Mouse (Mus musculus) ES-E14 (cell line): ENCODE data around the gene Gm128. TPM values are rescaled to one million over a fixed set of nuclear protein-coding genes. Genes with fewer than 3 reads are reported as not detected.

Source experiments
- DNase-seq: peaks from one replicate; pipeline ENCODE4 v3.0.0-alpha.2; 2013; ENCODE audit warnings: low read depth, low spot score
- H3K27ac ChIP-seq: 2 replicates; pipeline ENCODE4 v1.5.1; 2012; ENCODE audit warnings: low read depth, mild to moderate bottlenecking, low read length, moderate library complexity, mixed read lengths; ENCODE audit not compliant: poor library complexity, insufficient read depth, severe bottlenecking
- H3K36me3 ChIP-seq: 2 replicates; pipeline ENCODE4 v1.6.1; 2012; ENCODE audit warnings: mild to moderate bottlenecking, low read length, moderate library complexity, mixed read lengths; ENCODE audit not compliant: control insufficient read depth, poor library complexity, insufficient read depth, severe bottlenecking
- H3K4me1 ChIP-seq, 2 experiments: fragments of 150-350 bp in 1 of 2; sonication (generic) in 1 of 2; 2 replicates each; pipeline ENCODE4 v1.6.1; 2012; ENCODE audit warnings: low read length in 2 of 2, mild to moderate bottlenecking in 1 of 2, mixed read lengths in 1 of 2; ENCODE audit not compliant: control insufficient read depth in 2 of 2, insufficient read depth in 2 of 2, poor library complexity in 1 of 2
- H3K4me3 ChIP-seq, 2 experiments: fragments of 150-350 bp in 1 of 2; sonication (generic) in 1 of 2; 2 replicates each; pipeline ENCODE4 v1.5.1; 2012; ENCODE audit warnings: low read length in 2 of 2, low read depth in 1 of 2, mild to moderate bottlenecking in 1 of 2, mixed read lengths in 1 of 2; ENCODE audit not compliant: insufficient read depth in 1 of 2, poor library complexity in 1 of 2, severe bottlenecking in 1 of 2
- H3K9ac ChIP-seq: 2 replicates; pipeline ENCODE4 v1.6.1; 2012; ENCODE audit warnings: low read depth, mild to moderate bottlenecking, low read length, mixed read lengths; ENCODE audit not compliant: poor library complexity, insufficient read depth, severe bottlenecking
- H3K9me3 ChIP-seq: fragments of 150-350 bp; sonication (generic); 2 replicates; pipeline ENCODE4 v1.6.1; 2012; ENCODE audit warnings: low read depth, mild to moderate bottlenecking, low read length; ENCODE audit not compliant: control insufficient read depth, insufficient read depth
- CHD2 ChIP-seq: IDR thresholded peaks from 2 replicates; pipeline ENCODE4 v1.6.1; 2014; ENCODE audit warnings: mild to moderate bottlenecking, low read depth, low read length, inconsistent platforms
- HCFC1 ChIP-seq: IDR thresholded peaks from 2 replicates; pipeline ENCODE4 v1.6.1; 2012; ENCODE audit warnings: low read length, inconsistent platforms, borderline replicate concordance; ENCODE audit not compliant: insufficient read depth
- MAFK ChIP-seq: IDR thresholded peaks from 2 replicates; pipeline ENCODE4 v1.6.1; 2014; ENCODE audit warnings: mild to moderate bottlenecking, low read depth, low read length, inconsistent platforms; ENCODE audit not compliant: insufficient read depth
- ZC3H11A ChIP-seq: IDR thresholded peaks from 2 replicates; pipeline ENCODE4 v1.6.1; 2012; ENCODE audit warnings: low read depth, mild to moderate bottlenecking, inconsistent platforms, low read length, borderline replicate concordance
- ZNF384 ChIP-seq: IDR thresholded peaks from 2 replicates; pipeline ENCODE4 v1.6.1; 2012; ENCODE audit warnings: low read depth, low read length, inconsistent platforms
- in situ Hi-C, 2 experiments: fragments of 600-800 bp; cut with MboI; formaldehyde crosslinking; loops; one replicate each; pipeline ENCODE4 v1.15.1; 2025; ENCODE audit warnings: low sequenced_read_pairs in 2 of 2, inconsistent platforms in 1 of 2; ENCODE audit not compliant: unreplicated experiment in 2 of 2
- total RNA-seq: library from RNA; depleted of rRNA; stranded (reverse); fragments of 300-350 nt; gene quantifications from 2 replicates; pipeline ENCODE4 v1.2.3, GENCODE M21; 2012

The Gm128 gene
- total RNA-seq, 1 experiment, result 2.0 TPM

- peaks cover 17% of the 10 kb centered on the region for H3K36me3 ChIP-seq
- TF ChIP-seq HCFC1, result no peak
- no peak for TF ChIP-seq ZC3H11A
- TF ChIP-seq CHD2, result no peak
- TF ChIP-seq MAFK, result no peak
- no peak for TF ChIP-seq ZNF384
Measured at GRCm38 (mm10) chr3:95223041-95223440, 18.4 kb downstream of the Gm128 start.

GRCm38 (mm10) chr3:95218466-95219137 is 22.8 kb downstream of the Gm128 start:
- Histone ChIP-seq H3K4me1 (peaks cover 0 to 3% of the 10 kb centered on the region in 2 experiments; a peak in 2 of 4 replicates), H3K4me3 (peak overlapping the region; percentile 84 to 99), H3K9ac (peak overlapping the region; percentile 100), H3K9me3 (no peaks in the 10 kb centered on the region), H3K27ac (peak overlapping the region; percentile 99; the same call in 1 of the 2 replicates), H3K36me3 (peaks cover 27% of the 10 kb centered on the region)
- TF ChIP-seq ZNF384 (no peak), CHD2 (no peak), MAFK (no peak), HCFC1 (no peak), ZC3H11A (no peak)
- in situ Hi-C loops, result no loop called here
- no peak for DNase-seq

More at GRCm38 (mm10) chr3:95223041-95223440, 18.4 kb downstream of the Gm128 start:
- Histone ChIP-seq H3K9me3 (no peaks in the 10 kb centered on the region), H3K4me1 (peaks cover 3 to 7% of the 10 kb centered on the region in 2 experiments; a peak in 2 of 4 replicates), H3K4me3 (no peak overlapping the region), H3K9ac (no peak overlapping the region), H3K27ac (no peak overlapping the region)
- no peak for DNase-seq
- in situ Hi-C loops, result no loop called here

GRCm38 (mm10) chr3:95217255-95218134 is 23.9 kb downstream of the Gm128 start, which contains the start of gene Gabpb2:
Gabpb2 (minus strand) TSS chr3:95217916.
- peaks cover 21% of the 10 kb centered on the region for H3K36me3 ChIP-seq
- DNase-seq, result peak; percentile 91
- H3K27ac ChIP-seq, result peak within 1 kb of the TSS; percentile 99
- H3K9ac ChIP-seq, result peak within 1 kb of the TSS; percentile 100
- H3K4me1 ChIP-seq, result no peaks in the 10 kb centered on the region; a peak in 1 of 4 replicates
- TF ChIP-seq ZNF384, result 0 out of 2 replicates have a peak, but pooled peaks have one; percentile 32
- TF ChIP-seq HCFC1, result peak; percentile 79
- TF ChIP-seq CHD2, result peak; percentile 88
- TF ChIP-seq MAFK, result no peak
- H3K9me3 ChIP-seq, result no peaks in the 10 kb centered on the region
- in situ Hi-C loops, result no loop called here
- peak within 1 kb of the TSS; percentile 84 to 99 for H3K4me3 ChIP-seq

- H3K9me3 ChIP-seq, result no peaks in the 10 kb centered on the region
- peak overlapping the region; percentile 84 to 99 for H3K4me3 ChIP-seq
- peak overlapping the region; percentile 100 for H3K9ac ChIP-seq
- in situ Hi-C loops, result no loop called here
- no peaks in the 10 kb centered on the region; a peak in 1 of 4 replicates for H3K4me1 ChIP-seq
- H3K36me3 ChIP-seq, result peaks cover 23% of the 10 kb centered on the region
- no peak overlapping the region; the same call in 1 of the 2 replicates for H3K27ac ChIP-seq
- DNase-seq, result no peak
- TF ChIP-seq ZNF384 (0 out of 2 replicates have a peak, but pooled peaks have one; percentile 53), ZC3H11A (no peak)
Measured at GRCm38 (mm10) chr3:95216655-95217254, 24.6 kb downstream of the Gm128 start.
